Mouse (Mus musculus): ENCODE data around the gene Zbtb6.

DNA sequence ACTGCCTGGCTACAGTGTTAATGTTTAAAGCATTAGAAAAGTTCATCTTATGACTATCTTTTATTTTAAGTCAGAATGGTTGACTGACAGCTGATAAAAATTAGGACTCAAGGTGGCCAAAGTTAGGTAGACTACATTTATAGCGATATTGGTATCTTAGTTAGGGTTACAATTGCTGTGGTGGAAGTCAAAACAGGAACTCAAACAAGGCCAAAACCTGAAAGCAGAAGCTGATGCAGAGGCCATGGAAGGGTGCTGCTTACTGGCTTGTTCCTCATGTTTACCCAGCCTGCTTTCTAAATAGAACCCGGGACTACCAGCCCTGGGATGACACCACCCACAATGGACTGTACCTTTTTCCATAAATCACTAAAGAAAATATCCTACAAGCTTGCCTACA, 41.2 kb upstream of the Zbtb6 start:
- TF ChIP-seq CTCF (IDR thresholded peaks at IDR 0.05; ENCODE audit: borderline replicate concordance, insufficient read depth, low read depth, low read length), result no peak
- no peak for TF ChIP-seq POLR2A (IDR thresholded peaks at IDR 0.05; ENCODE audit: borderline replicate concordance, insufficient read depth, low read length)

Data from cerebellum, adult 2 months (tissue).